Mouse (Mus musculus) cerebellum, adult 2 months (tissue): ENCODE data around the gene Igf2r.

Experiments used
- CTCF ChIP-seq: fragments of 200-500 bp; IDR thresholded peaks from 2 replicates; pipeline ENCODE4 v1.5.1; 2011; ENCODE audit warnings: low read depth, mild to moderate bottlenecking, control low read depth, low read length, moderate library complexity, borderline replicate concordance; ENCODE audit not compliant: insufficient read depth
- POLR2A ChIP-seq: fragments of 200-500 bp; IDR thresholded peaks from 2 replicates; pipeline ENCODE4 v1.6.1; 2011; ENCODE audit warnings: low read length, control low read depth, borderline replicate concordance; ENCODE audit not compliant: insufficient read depth

GRCm38 (mm10) chr17:12684412-12684811, 85.1 kb downstream of the Igf2r start:
- no peak for TF ChIP-seq CTCF
- TF ChIP-seq POLR2A: no peak
